Mouse (Mus musculus) splenic B cell, adult 2 months (primary cell): ENCODE measurements around the gene Muc13.
A peak's percentile ranks its signal among the peaks of the same experiment; 100 is the strongest.

ENCODE experiments used
- DNase-seq: peaks from one replicate; pipeline ENCODE4 v3.0.0-alpha.2; 2011; ENCODE audit warnings: low read depth, low spot score
- H3K27me3 ChIP-seq: 2 replicates; pipeline ENCODE4 v1.6.1; 2012; ENCODE audit warnings: mild to moderate bottlenecking, low read length, moderate library complexity, mixed read lengths; ENCODE audit not compliant: control insufficient read depth, poor library complexity, insufficient read depth, severe bottlenecking
- H3K36me3 ChIP-seq: 2 replicates; pipeline ENCODE4 v1.6.1; 2012; ENCODE audit warnings: mild to moderate bottlenecking, low read length, moderate library complexity, mixed read lengths; ENCODE audit not compliant: control insufficient read depth, poor library complexity, insufficient read depth, severe bottlenecking

Muc13 gene

GRCm38 (mm10) chr16:33858766-33859165 lies 64.9 kb downstream of the Muc13 start:
- no peak for DNase-seq
- no peaks in the 10 kb centered on the region for H3K27me3 ChIP-seq
- H3K36me3 ChIP-seq = no peaks in the 10 kb centered on the region

- Histone ChIP-seq H3K27me3 (no peaks in the 10 kb centered on the region), H3K36me3 (no peaks in the 10 kb centered on the region)
- no peak for DNase-seq
Observed at GRCm38 (mm10) chr16:33859380-33859779, 65.5 kb downstream of the Muc13 start.

- Histone ChIP-seq H3K27me3 (no peaks in the 10 kb centered on the region), H3K36me3 (no peaks in the 10 kb centered on the region)
- peak; percentile 23 for DNase-seq
Observed at GRCm38 (mm10) chr16:33859988-33860700, 66.3 kb downstream of the Muc13 start.

GRCm38 (mm10) chr16:33862406-33862805 lies 68.6 kb downstream of the Muc13 start:
- no peak for DNase-seq
- Histone ChIP-seq H3K36me3 (no peaks in the 10 kb centered on the region), H3K27me3 (no peaks in the 10 kb centered on the region)

GRCm38 (mm10) chr16:33863208-33863751 lies 69.4 kb downstream of the Muc13 start:
- no peaks in the 10 kb centered on the region for H3K27me3 ChIP-seq
- DNase-seq = no peak

More at GRCm38 (mm10) chr16:33863208-33863751, 69.4 kb downstream of the Muc13 start:
- no peaks in the 10 kb centered on the region for H3K36me3 ChIP-seq
